8 mouse cellular contexts compared by ENCODE assay signal in genomic region chr5:136986695-136987137, GRCm38 (mm10). TPM values are rescaled to one million over a fixed set of nuclear protein-coding genes. Genes with fewer than 3 reads are reported as not detected.
DNase-seq lines count a peak whose midpoint lies in the region; ATAC-seq and TF ChIP-seq lines count a peak whose summit lies in the region.

Gene Plod3, plus strand, starts transcription at chr5:136987019.

- H3K4me2 ChIP-seq in forebrain, embryonic 12.5 days, result peak within 1 kb of the TSS; percentile 96
- peak within 1 kb of the TSS; percentile 94 for H3K4me2 ChIP-seq in heart, postnatal 0 days (ENCODE audit: low read depth, low read length)
- H3K4me2 ChIP-seq in liver, embryonic 16.5 days (ENCODE audit: low read depth, low read length), result peak within 1 kb of the TSS; percentile 94
- peak within 1 kb of the TSS; percentile 86 for H3K4me2 ChIP-seq in neural tube, embryonic 13.5 days

- peak within 1 kb of the TSS; percentile 95 for H3K9ac ChIP-seq in forebrain, embryonic 12.5 days
- H3K9ac ChIP-seq in heart, postnatal 0 days (replicated peaks; ENCODE audit: low read depth, low read length), result peak within 1 kb of the TSS; percentile 86
- peak within 1 kb of the TSS; percentile 94 for H3K9ac ChIP-seq in liver, embryonic 16.5 days (ENCODE audit: low read depth, low read length)
- H3K9ac ChIP-seq in neural tube, embryonic 13.5 days, result peak within 1 kb of the TSS; percentile 97

- peak; percentile 92 for ATAC-seq in forebrain, embryonic 12.5 days (ENCODE audit: low FRiP score)
- peak; percentile 95 for ATAC-seq in heart, postnatal 0 days (ENCODE audit: insufficient read depth, low read depth)
- peak; percentile 95 for ATAC-seq in liver, embryonic 16.5 days (ENCODE audit: low read depth)
- peak; percentile 90 for ATAC-seq in neural tube, embryonic 13.5 days (ENCODE audit: low read depth)

- H3K27me3 ChIP-seq in E14TG2a.4 (ENCODE audit: insufficient read depth, low read length), result no peaks in the 10 kb centered on the region
- H3K27me3 ChIP-seq in forebrain, embryonic 12.5 days, result no peaks in the 10 kb centered on the region
- no peaks in the 10 kb centered on the region for H3K27me3 ChIP-seq in heart, postnatal 0 days (ENCODE audit: control insufficient read depth, insufficient read depth, low read length)
- no peaks in the 10 kb centered on the region for H3K27me3 ChIP-seq in liver, embryonic 16.5 days (ENCODE audit: control insufficient read depth, insufficient read depth, low read depth, low read length)
- H3K27me3 ChIP-seq in neural tube, embryonic 13.5 days, result no peaks in the 10 kb centered on the region

- DNase-seq in c-Kit-positive CD71-positive TER-119-positive erythroid progenitor cells, embryonic 14.5 days (ENCODE audit: low spot score), result peak; percentile 99
- DNase-seq in heart, postnatal 0 days (ENCODE audit: low spot score), result peak; percentile 100
- peak; percentile 96 to 98 for DNase-seq in kidney, postnatal 4 days
- peak; percentile 96 for DNase-seq in testis, postnatal 10 days (ENCODE audit: low spot score)

- WGBS in forebrain, embryonic 12.5 days, result under 1% methylated on average over 26 of the region's 26 CpGs
- under 1% methylated on average over 26 of the region's 26 CpGs for WGBS in heart, postnatal 0 days
- under 1% methylated on average over 26 of the region's 26 CpGs for WGBS in liver, embryonic 16.5 days (ENCODE audit: insufficient replicate concordance)
- under 1% methylated on average over 26 of the region's 26 CpGs for WGBS in neural tube, embryonic 13.5 days

- H3K9me3 ChIP-seq in E14TG2a.4 (ENCODE audit: low read length), result no peaks in the 10 kb centered on the region
- no peaks in the 10 kb centered on the region for H3K9me3 ChIP-seq in forebrain, embryonic 12.5 days
- no peaks in the 10 kb centered on the region for H3K9me3 ChIP-seq in heart, postnatal 0 days (replicated peaks; ENCODE audit: control insufficient read depth, low read length)
- no peaks in the 10 kb centered on the region for H3K9me3 ChIP-seq in liver, embryonic 16.5 days (replicated peaks; ENCODE audit: control insufficient read depth, low read length)
- no peaks in the 10 kb centered on the region for H3K9me3 ChIP-seq in neural tube, embryonic 13.5 days

- H3K36me3 ChIP-seq in E14TG2a.4 (ENCODE audit: insufficient read depth, low read length), result peaks cover 74% of the 10 kb centered on the region
- peaks cover 49% of the 10 kb centered on the region for H3K36me3 ChIP-seq in forebrain, embryonic 12.5 days (replicated peaks)
- peaks cover 37% of the 10 kb centered on the region for H3K36me3 ChIP-seq in heart, postnatal 0 days (replicated peaks; ENCODE audit: control insufficient read depth, insufficient read depth, low read length)
- no peaks in the 10 kb centered on the region; the same call in none of the 2 replicates for H3K36me3 ChIP-seq in liver, embryonic 16.5 days (ENCODE audit: control insufficient read depth, insufficient read depth)
- H3K36me3 ChIP-seq in neural tube, embryonic 13.5 days, result peaks cover 52% of the 10 kb centered on the region

- H3K27ac ChIP-seq in forebrain, embryonic 12.5 days, result peak within 1 kb of the TSS; percentile 94
- H3K27ac ChIP-seq in heart, postnatal 0 days (ENCODE audit: low read depth), result peak within 1 kb of the TSS; percentile 87
- peak within 1 kb of the TSS; percentile 93 for H3K27ac ChIP-seq in liver, embryonic 16.5 days (ENCODE audit: low read length)
- H3K27ac ChIP-seq in neural tube, embryonic 13.5 days (replicated peaks), result peak within 1 kb of the TSS; percentile 97

- H3K4me1 ChIP-seq in E14TG2a.4 (replicated peaks; ENCODE audit: low read depth, low read length), result peaks cover 63% of the 10 kb centered on the region
- H3K4me1 ChIP-seq in forebrain, embryonic 12.5 days, result peaks cover 21% of the 10 kb centered on the region
- peaks cover 10% of the 10 kb centered on the region; the same call in 1 of the 2 replicates for H3K4me1 ChIP-seq in heart, postnatal 0 days (ENCODE audit: control insufficient read depth, insufficient read depth)
- peaks cover 15% of the 10 kb centered on the region for H3K4me1 ChIP-seq in liver, embryonic 16.5 days (ENCODE audit: control insufficient read depth, low read depth, low read length)
- H3K4me1 ChIP-seq in neural tube, embryonic 13.5 days (replicated peaks), result peaks cover 25% of the 10 kb centered on the region

- TF ChIP-seq EP300 in heart, postnatal 0 days (IDR thresholded peaks at IDR 0.05; ENCODE audit: low read depth), result no peak

- TF ChIP-seq CTCF in E14TG2a.4 (conservative IDR thresholded peaks at IDR 0.05; ENCODE audit: low read length), result no peak
- no peak; the same call in 1 of the 2 replicates for TF ChIP-seq CTCF in heart, postnatal 0 days (IDR thresholded peaks at IDR 0.05; ENCODE audit: low read depth)

- peak within 1 kb of the TSS; percentile 96 for H3K4me3 ChIP-seq in E14TG2a.4 (replicated peaks; ENCODE audit: low read length)
- H3K4me3 ChIP-seq in forebrain, embryonic 12.5 days (replicated peaks), result peak within 1 kb of the TSS; percentile 88
- peak within 1 kb of the TSS; percentile 89 for H3K4me3 ChIP-seq in heart, postnatal 0 days (ENCODE audit: low read depth, low read length)
- peak within 1 kb of the TSS; percentile 91 for H3K4me3 ChIP-seq in liver, embryonic 16.5 days (ENCODE audit: low read depth, low read length)
- peak within 1 kb of the TSS; percentile 56 for H3K4me3 ChIP-seq in neural tube, embryonic 13.5 days

RNA-seq across cellular contexts. Expression of gene Plod3, which starts in this region (rescaled TPM):
- polyA plus RNA-seq in forebrain, embryonic 12.5 days (2016; fragmentation: Nextera tagmentation; extraction: Ambion mirVana), result 34.5 and 36.4 TPM in 2 replicates
- 37.1 and 60.3 TPM in 2 replicates for total RNA-seq in heart, postnatal 0 days (2014; rRNA removed; ENCODE audit: low replicate concordance)
- 21.7 and 24.5 TPM in 2 replicates for polyA plus RNA-seq in heart, postnatal 0 days (2015; fragmentation: Nextera tagmentation; extraction: Ambion mirVana)
- 12.2 and 12.9 TPM in 2 replicates for polyA plus RNA-seq in liver, embryonic 16.5 days (2015; fragmentation: Nextera tagmentation; extraction: Ambion mirVana)
- 34.5 and 41.7 TPM in 2 replicates for polyA plus RNA-seq in neural tube, embryonic 13.5 days (2015; fragmentation: Nextera tagmentation; extraction: Ambion mirVana)

Comparison
In these comparisons a context has a peak if more than half of its experiments do, and no peak if none do; other contexts are left out.
1. Peak in every context shown above with its lines: DNase-seq, ATAC-seq, H3K4me3 ChIP-seq and H3K27ac ChIP-seq.